Mouse (Mus musculus) MEL (cell line): ENCODE data around the gene Slc26a10. TPM values are rescaled to one million over a fixed set of nuclear protein-coding genes. Genes with fewer than 3 reads are reported as not detected.

Experiments used
- DNase-seq: peaks from one replicate; pipeline ENCODE4 v3.0.0; 2011; ENCODE audit warnings: low read depth, low spot score
- H3K27ac ChIP-seq: 2 replicates; pipeline ENCODE4 v1.5.1; 2012; ENCODE audit warnings: low read depth, mild to moderate bottlenecking, control low read depth, low read length, moderate library complexity; ENCODE audit not compliant: control insufficient read depth
- H3K27me3 ChIP-seq, 2 experiments: fragments of 150-350 bp in 1 of 2; sonication (generic) in 1 of 2; 2 replicates each; pipeline ENCODE4 v1.6.1; 2012; ENCODE audit warnings: low read length in 2 of 2, mild to moderate bottlenecking in 2 of 2, improper control_type of control experiment in 1 of 2, moderate library complexity in 1 of 2; ENCODE audit not compliant: insufficient read depth in 2 of 2, control insufficient read depth in 1 of 2
- H3K36me3 ChIP-seq, 2 experiments: 2 replicates each; pipeline ENCODE4 v1.6.1; 2012 to 2014; ENCODE audit warnings: low read length in 2 of 2, improper control_type of control experiment in 1 of 2, inconsistent platforms in 1 of 2, mild to moderate bottlenecking in 1 of 2; ENCODE audit not compliant: insufficient read depth in 2 of 2, control insufficient read depth in 1 of 2
- H3K4me1 ChIP-seq, 2 experiments: fragments of 150-350 bp in 1 of 2; sonication (generic) in 1 of 2; 2 replicates each; pipeline ENCODE4 v1.6.1; 2012; ENCODE audit warnings: low read length in 2 of 2, improper control_type of control experiment in 1 of 2, mild to moderate bottlenecking in 1 of 2; ENCODE audit not compliant: insufficient read depth in 2 of 2, control insufficient read depth in 1 of 2
- H3K4me3 ChIP-seq, 2 experiments: fragments of 150-350 bp in 1 of 2; sonication (generic) in 1 of 2; 2 replicates each; pipeline ENCODE4 v1.5.1; 2012; ENCODE audit warnings: low read depth in 2 of 2, low read length in 2 of 2, mild to moderate bottlenecking in 2 of 2, moderate library complexity in 2 of 2, control low read depth in 1 of 2, improper control_type of control experiment in 1 of 2; ENCODE audit not compliant: control insufficient read depth in 1 of 2, insufficient read depth in 1 of 2
- H3K79me2 ChIP-seq: 2 replicates; pipeline ENCODE4 v1.6.1; 2012; ENCODE audit warnings: mild to moderate bottlenecking, low read length, moderate library complexity; ENCODE audit not compliant: control insufficient read depth, poor library complexity, insufficient read depth
- H3K9ac ChIP-seq: 2 replicates; pipeline ENCODE4 v1.6.1; 2012; ENCODE audit warnings: low read depth, mild to moderate bottlenecking, control low read depth, low read length, moderate library complexity; ENCODE audit not compliant: control insufficient read depth, poor library complexity, severe bottlenecking
- H3K9me3 ChIP-seq: fragments of 150-350 bp; sonication (generic); replicated peaks from 2 replicates; pipeline ENCODE4 v1.6.1; 2012; ENCODE audit warnings: mild to moderate bottlenecking, low read length, improper control_type of control experiment, moderate library complexity; ENCODE audit not compliant: insufficient read depth
- CHD2 ChIP-seq: IDR thresholded peaks from 2 replicates; pipeline ENCODE4 v1.6.1; 2011; ENCODE audit warnings: low read length, improper control_type of control experiment
- E2F4 ChIP-seq: IDR thresholded peaks from 2 replicates; pipeline ENCODE4 v1.6.1; 2011; ENCODE audit warnings: low read depth, low read length, improper control_type of control experiment, borderline replicate concordance
- ELF1 ChIP-seq: IDR thresholded peaks from 2 replicates; pipeline ENCODE4 v1.6.1; 2014; ENCODE audit warnings: low read depth, mild to moderate bottlenecking, inconsistent platforms, low read length, improper control_type of control experiment, moderate library complexity
- ETS1 ChIP-seq: IDR thresholded peaks from 2 replicates; pipeline ENCODE4 v1.6.1; 2012; ENCODE audit warnings: low read depth, mild to moderate bottlenecking, inconsistent platforms, low read length, improper control_type of control experiment, moderate library complexity
- GABPA ChIP-seq: IDR thresholded peaks from 2 replicates; pipeline ENCODE4 v1.6.1; 2012; ENCODE audit warnings: low read depth, mild to moderate bottlenecking, inconsistent platforms, low read length, improper control_type of control experiment, moderate library complexity
- GATA1 ChIP-seq: IDR thresholded peaks from 2 replicates; pipeline ENCODE4 v1.6.1; 2011; ENCODE audit warnings: low read depth, low read length, improper control_type of control experiment
- HCFC1 ChIP-seq: IDR thresholded peaks from 2 replicates; pipeline ENCODE4 v1.6.1; 2012; ENCODE audit warnings: low read depth, mild to moderate bottlenecking, inconsistent platforms, low read length, improper control_type of control experiment, moderate library complexity
- JUND ChIP-seq: IDR thresholded peaks from 2 replicates; pipeline ENCODE4 v1.6.1; 2011; ENCODE audit warnings: low read depth, mild to moderate bottlenecking, improper control_type of control experiment, low read length
- KAT2A ChIP-seq: conservative IDR thresholded peaks from 2 replicates; pipeline ENCODE4 v1.6.1; 2012; ENCODE audit warnings: low read depth, low read length, improper control_type of control experiment, inconsistent platforms
- MAX ChIP-seq: IDR thresholded peaks from 2 replicates; pipeline ENCODE4 v1.6.1; 2011; ENCODE audit warnings: low read length, improper control_type of control experiment
- MAZ ChIP-seq: IDR thresholded peaks from 2 replicates; pipeline ENCODE4 v1.6.1; 2012; ENCODE audit warnings: low read depth, mild to moderate bottlenecking, inconsistent platforms, low read length, improper control_type of control experiment
- MYC ChIP-seq: IDR thresholded peaks from 2 replicates; pipeline ENCODE4 v1.6.1; 2011; ENCODE audit warnings: low read depth, mild to moderate bottlenecking, low read length, improper control_type of control experiment, moderate library complexity
- NELFE ChIP-seq: IDR thresholded peaks from 2 replicates; pipeline ENCODE4 v1.6.1; 2011; ENCODE audit warnings: low read depth, low read length, improper control_type of control experiment
- RAD21 ChIP-seq: IDR thresholded peaks from 2 replicates; pipeline ENCODE4 v1.6.1; 2011; ENCODE audit warnings: mild to moderate bottlenecking, low read depth, low read length, improper control_type of control experiment
- TCF12 ChIP-seq: IDR thresholded peaks from 2 replicates; pipeline ENCODE4 v1.6.1; 2014; ENCODE audit warnings: low read depth, mild to moderate bottlenecking, inconsistent platforms, low read length, improper control_type of control experiment, moderate library complexity
- USF1 ChIP-seq: IDR thresholded peaks from 2 replicates; pipeline ENCODE4 v1.6.1; 2014; ENCODE audit warnings: low read depth, mild to moderate bottlenecking, inconsistent platforms, low read length, improper control_type of control experiment, moderate library complexity
- ZC3H11A ChIP-seq: IDR thresholded peaks from 2 replicates; pipeline ENCODE4 v1.6.1; 2012; ENCODE audit warnings: low read depth, mild to moderate bottlenecking, inconsistent platforms, low read length, improper control_type of control experiment
- ZNF384 ChIP-seq: IDR thresholded peaks from 2 replicates; pipeline ENCODE4 v1.6.1; 2012; ENCODE audit warnings: low read depth, mild to moderate bottlenecking, inconsistent platforms, low read length, improper control_type of control experiment
- polyA plus RNA-seq, 2 experiments: library from polyadenylated mRNA; stranded (reverse) in 1 of 2; unstranded in 1 of 2; fragments of >175 nt in 1 of 2; fragments of >200 nt in 1 of 2; gene quantifications; 2 replicates each; pipeline versions ENCODE4 v1.2.1 to v1.2.4; 2012; ENCODE audit warnings: low replicate concordance in 2 of 2, low read depth in 1 of 2; ENCODE audit not compliant: insufficient read length in 2 of 2, insufficient read depth in 1 of 2, missing spikeins in 1 of 2
- total RNA-seq: library from RNA; depleted of rRNA; stranded (reverse); fragments of 300-350 nt; gene quantifications from 2 replicates; pipeline ENCODE4 v1.2.3, GENCODE M21; 2012

Slc26a10 gene
- total and polyA plus RNA-seq, 3 experiments, result 1.1 to 1.3 TPM; not detected in 1

DNA sequence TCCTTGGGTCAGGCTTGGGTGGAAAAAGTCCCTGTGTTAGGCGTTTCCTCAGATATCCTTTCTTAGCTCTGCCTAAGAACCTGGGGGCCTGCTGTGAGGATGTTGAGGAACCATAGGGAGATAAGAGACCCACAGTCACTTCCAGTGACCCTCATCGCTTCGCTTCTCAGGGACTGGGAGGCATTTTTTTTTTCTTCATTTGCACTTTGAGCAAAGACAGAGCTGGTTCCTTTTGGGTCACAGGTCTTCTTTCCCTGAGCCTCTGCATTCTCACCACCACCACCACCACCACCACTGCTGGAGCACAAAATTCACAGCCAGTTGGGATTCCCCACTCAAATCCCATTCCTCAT, 226 bp upstream of the Slc26a10 start:
- no peak overlapping the region for H3K27ac ChIP-seq
- H3K4me1 ChIP-seq, result peaks cover 0 to 15% of the 10 kb centered on the region in 2 experiments; a peak in 3 of 4 replicates
- no peaks in the 10 kb centered on the region for H3K27me3 ChIP-seq

DNA sequence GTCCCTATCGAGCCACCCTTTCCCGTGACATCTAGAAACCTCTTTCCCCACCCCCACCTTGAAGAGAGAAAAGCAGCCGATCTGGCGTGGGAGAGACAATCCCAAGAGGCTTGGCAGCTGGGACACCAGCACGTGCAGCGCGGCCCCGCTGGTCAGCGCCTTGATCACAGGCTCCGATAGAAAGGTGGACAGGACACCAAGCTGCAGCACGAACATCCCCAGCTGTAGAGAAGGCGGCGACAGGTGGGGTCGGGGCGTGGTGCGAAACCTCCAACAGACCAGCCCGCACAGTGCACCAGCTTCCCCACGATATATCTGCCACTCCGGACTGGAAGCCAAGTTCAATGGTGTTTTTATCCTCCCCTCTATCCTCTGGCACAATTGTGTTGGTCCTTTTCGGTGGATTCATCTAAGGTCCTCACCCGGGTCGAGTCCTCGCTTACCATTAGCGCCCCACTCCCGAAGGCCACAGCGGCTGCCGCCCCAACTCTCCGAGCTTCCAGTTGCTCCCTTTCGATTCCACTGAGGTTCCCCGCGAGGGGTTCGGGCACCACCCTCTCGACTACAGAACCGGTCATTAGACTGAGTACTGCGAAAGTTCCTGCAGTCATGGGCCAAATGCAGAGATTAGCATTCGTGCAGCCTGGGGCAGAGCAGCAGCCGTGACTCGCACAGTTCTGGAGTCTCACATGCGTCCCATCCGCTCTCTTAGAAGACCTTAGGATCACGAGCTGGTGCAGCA, 2.0 kb downstream of the Slc26a10 start:
- no peaks in the 10 kb centered on the region for H3K9me3 ChIP-seq
- H3K9ac ChIP-seq, result no peak overlapping the region
- no peak overlapping the region for H3K4me3 ChIP-seq
- peaks cover 0 to 15% of the 10 kb centered on the region in 2 experiments; a peak in 3 of 4 replicates for H3K4me1 ChIP-seq
- H3K27ac ChIP-seq, result no peak overlapping the region
- TF ChIP-seq TCF12 (no peak), KAT2A (no peak), ZC3H11A (no peak), MAZ (no peak), JUND (no peak), RAD21 (no peak), ELF1 (no peak), GABPA (no peak), MAX (no peak), ETS1 (no peak), HCFC1 (no peak), NELFE (no peak), USF1 (no peak), CHD2 (no peak), MYC (no peak), GATA1 (no peak)
- peaks cover 0 to 4% of the 10 kb centered on the region in 2 experiments; a peak in 2 of 4 replicates for H3K36me3 ChIP-seq
- no peak for DNase-seq
- H3K79me2 ChIP-seq, result no peaks in the 10 kb centered on the region
- no peaks in the 10 kb centered on the region for H3K27me3 ChIP-seq

More for the DNA sequence above, 226 bp upstream of the Slc26a10 start:
- peaks cover 0 to 4% of the 10 kb centered on the region in 2 experiments; a peak in 2 of 4 replicates for H3K36me3 ChIP-seq
- no peak overlapping the region for H3K9ac ChIP-seq
- no peaks in the 10 kb centered on the region for H3K79me2 ChIP-seq
- no peak overlapping the region for H3K4me3 ChIP-seq
- TF ChIP-seq GATA1 (peak; percentile 34; the same call in 1 of the 2 replicates), E2F4 (no peak), ZNF384 (peak; percentile 69), MAX (no peak)
- DNase-seq, result peak; percentile 43
- H3K9me3 ChIP-seq, result no peaks in the 10 kb centered on the region
